Mouse (Mus musculus) myocyte (in vitro differentiated cells): ENCODE measurements around the gene Sys1.
A peak's percentile ranks its signal among the peaks of the same experiment; 100 is the strongest.

Experiments used
- E2F4 ChIP-seq: IDR thresholded peaks from one replicate; pipeline ENCODE4 v1.6.1; 2011; ENCODE audit warnings: mild to moderate bottlenecking, control low read depth, moderate library complexity; ENCODE audit not compliant: insufficient read depth
- MAX ChIP-seq: IDR thresholded peaks from one replicate; pipeline ENCODE4 v1.6.1; 2011; ENCODE audit warnings: low read depth, mild to moderate bottlenecking, control low read depth
- MYOG ChIP-seq, 3 experiments: IDR thresholded peaks; one replicate each; pipeline ENCODE4 v1.6.1; 2011; ENCODE audit warnings: control low read depth in 2 of 3, low read depth in 2 of 3, mild to moderate bottlenecking in 2 of 3; ENCODE audit not compliant: insufficient read length in 2 of 3, control insufficient read depth in 1 of 3, insufficient read depth in 1 of 3
- POLR2A ChIP-seq: IDR thresholded peaks from one replicate; pipeline ENCODE4 v1.6.1; 2011; ENCODE audit warnings: low read depth, mild to moderate bottlenecking, control low read depth, moderate library complexity; ENCODE audit not compliant: insufficient read length

GRCm38 (mm10) chr2:164432541-164433191 lies 24.1 kb upstream of the Sys1 start:
- no peak for TF ChIP-seq POLR2A
- no peak for TF ChIP-seq MAX
- peak; percentile 11 to 80 (median 26) for TF ChIP-seq MYOG (IDR thresholded peaks at IDR 0.05; ENCODE audit: control insufficient read depth in 1 of 3, insufficient read depth in 1 of 3, insufficient read length in 2 of 3, low read depth in 2 of 3)
- no peak for TF ChIP-seq E2F4
